Mouse (Mus musculus) kidney, postnatal 4 days (tissue): ENCODE data around the gene Cngb1.
"Not testable (repeated sequence)": the region's sequence is repeated elsewhere in the genome, so short reads cannot be mapped to it uniquely, and the experiment has no call there.

Experiments
- DNase-seq, 2 experiments: peaks; one replicate each; pipeline ENCODE4 v3.0.0; 2021; ENCODE audit warnings: mixed read lengths in 2 of 2

Gene Cngb1

DNA sequence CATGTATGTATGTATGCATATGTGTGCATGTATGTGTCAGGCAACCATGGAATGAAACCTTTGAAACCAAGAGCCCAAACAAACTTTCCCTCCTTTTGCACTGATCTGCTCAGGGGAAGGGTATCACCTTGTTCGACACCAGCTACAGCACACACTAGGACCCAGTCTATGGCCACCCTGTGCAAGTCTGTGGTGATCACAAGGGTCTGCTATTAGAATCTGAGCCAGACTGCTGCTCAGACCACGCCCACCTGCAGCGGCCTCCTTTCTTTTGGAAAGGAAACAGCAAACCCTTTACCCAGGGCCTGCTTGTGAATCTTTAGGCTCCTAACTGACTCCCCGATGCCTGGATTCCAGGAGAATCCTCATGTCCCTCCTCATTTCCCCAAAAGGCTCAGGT is 62.5 kb downstream of the Cngb1 start:
- DNase-seq: no peak

DNA sequence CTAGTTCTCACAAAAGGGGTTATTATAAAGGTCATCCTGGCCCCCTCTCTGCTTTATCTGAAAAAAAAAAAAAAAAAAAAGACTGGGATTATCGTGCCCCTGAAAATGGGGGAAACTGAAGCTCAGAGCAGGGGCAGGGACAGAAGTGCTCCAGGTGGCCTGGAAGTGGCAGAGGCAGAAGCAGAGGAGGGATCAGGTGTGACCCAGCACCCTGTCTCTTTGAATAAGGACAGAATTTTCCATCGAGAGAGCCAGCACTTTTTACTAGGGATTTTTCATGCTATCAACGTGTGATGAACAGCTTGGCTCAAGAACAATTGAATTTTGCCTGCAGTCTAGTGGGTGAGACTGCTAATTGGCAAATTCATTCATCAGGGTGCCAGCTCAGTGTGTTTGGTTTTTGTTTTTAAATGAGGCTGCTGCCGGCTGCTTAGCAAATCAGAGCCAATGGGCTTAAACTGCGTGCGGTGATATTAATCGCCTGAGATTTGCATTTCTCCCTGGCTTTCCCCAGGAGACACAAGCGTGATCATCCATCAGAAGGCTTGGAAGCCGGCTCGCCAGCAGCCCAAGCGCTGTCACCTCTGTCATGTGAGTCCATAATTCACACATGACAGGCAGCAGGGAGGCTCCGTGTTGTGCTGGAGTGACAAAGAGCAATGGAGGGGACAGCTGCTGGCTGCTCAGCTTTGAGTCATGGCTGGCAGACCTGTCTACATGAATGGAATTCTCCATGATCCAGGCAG is 63.4 kb downstream of the Cngb1 start:
- DNase-seq: peak; percentile 47 to 66

DNA sequence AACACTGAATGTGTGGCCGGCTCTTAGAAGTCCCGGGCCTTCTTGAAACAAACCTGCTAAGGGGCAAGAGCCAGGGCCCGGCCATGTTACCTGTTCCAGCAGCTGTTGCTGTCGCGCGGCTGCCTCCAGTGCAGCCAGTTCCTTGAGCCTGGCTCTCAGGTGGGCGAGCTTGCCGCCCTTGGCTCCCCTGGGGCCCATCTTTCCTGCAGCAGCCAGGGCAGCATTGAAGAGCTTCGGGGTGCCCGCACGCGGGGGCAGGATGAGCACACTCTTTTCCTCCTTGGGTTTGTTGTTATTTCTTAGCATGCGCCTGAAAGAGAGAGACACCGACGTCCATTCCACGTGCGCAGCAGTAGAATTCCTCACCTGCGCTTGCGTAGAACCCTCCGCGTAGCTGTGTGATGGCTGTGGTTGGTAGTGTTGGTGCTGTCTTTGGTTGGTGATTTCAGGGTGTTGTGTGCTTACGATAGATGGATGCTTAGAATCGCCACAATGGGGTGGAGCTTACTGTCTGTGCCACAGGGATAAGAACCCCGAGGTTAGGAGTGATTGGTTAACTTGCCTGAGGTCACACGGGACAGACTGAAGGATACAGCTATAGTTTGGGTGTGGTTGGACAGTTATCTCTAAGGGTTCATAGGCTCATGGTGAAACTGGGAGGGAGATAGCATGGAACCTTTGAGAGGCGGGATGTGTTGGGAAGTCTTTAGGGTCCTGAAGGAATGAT is 64.1 kb downstream of the Cngb1 start:
- no peak for DNase-seq

- peak; percentile 87 for DNase-seq
Observed at GRCm38 (mm10) chr8:95235683-95236082, 70.7 kb downstream of the Cngb1 start.

- DNase-seq: not testable (repeated sequence)
Observed at GRCm38 (mm10) chr8:95230086-95230485, 76.3 kb downstream of the Cngb1 start.

DNA sequence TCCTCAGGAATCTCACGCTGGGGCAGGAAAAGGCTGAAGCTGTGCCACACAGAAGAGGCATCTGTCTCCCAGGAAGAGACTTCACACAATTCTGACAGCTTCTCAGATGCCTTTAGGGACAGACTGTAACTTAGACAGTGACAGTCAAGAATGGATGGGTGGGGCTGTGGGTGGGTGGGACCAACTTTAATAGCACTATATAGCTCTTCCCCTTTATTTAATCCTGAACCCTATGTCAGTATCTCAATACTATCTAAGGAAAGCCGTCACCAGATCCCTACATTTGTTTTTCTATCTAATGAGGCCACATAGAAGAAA is 79.3 kb downstream of the Cngb1 start:
- no peak for DNase-seq

GRCm38 (mm10) chr8:95226251-95227150 is 79.9 kb downstream of the Cngb1 start:
- DNase-seq: no peak

GRCm38 (mm10) chr8:95223969-95224368 is 82.4 kb downstream of the Cngb1 start:
- no peak for DNase-seq

DNA sequence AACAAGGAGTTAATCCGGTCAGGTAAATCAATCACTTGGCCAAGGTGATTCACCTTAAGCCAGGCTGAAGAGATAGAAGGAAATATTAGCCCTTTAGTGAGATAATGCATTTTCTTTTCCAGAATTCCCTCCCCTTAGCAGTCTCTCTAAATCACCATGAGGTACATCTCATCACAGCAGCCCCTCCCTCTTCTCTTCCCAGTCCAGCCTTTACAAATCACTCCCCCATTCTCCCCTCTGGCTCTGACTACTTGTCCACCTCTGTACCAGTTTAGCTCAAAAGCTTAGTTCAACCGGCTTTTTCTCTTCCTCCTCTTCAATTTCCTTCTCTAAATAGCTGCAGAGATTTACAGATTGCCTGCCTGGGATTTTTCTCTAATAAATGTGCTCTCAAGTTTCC is 85.3 kb downstream of the Cngb1 start:
- DNase-seq: no peak

- DNase-seq: peak; percentile 47 to 57
Observed at GRCm38 (mm10) chr8:95220571-95220998, 85.8 kb downstream of the Cngb1 start.

GRCm38 (mm10) chr8:95219623-95220022 is 86.8 kb downstream of the Cngb1 start:
- peak in 1 of 2 experiments; percentile 37 for DNase-seq

DNA sequence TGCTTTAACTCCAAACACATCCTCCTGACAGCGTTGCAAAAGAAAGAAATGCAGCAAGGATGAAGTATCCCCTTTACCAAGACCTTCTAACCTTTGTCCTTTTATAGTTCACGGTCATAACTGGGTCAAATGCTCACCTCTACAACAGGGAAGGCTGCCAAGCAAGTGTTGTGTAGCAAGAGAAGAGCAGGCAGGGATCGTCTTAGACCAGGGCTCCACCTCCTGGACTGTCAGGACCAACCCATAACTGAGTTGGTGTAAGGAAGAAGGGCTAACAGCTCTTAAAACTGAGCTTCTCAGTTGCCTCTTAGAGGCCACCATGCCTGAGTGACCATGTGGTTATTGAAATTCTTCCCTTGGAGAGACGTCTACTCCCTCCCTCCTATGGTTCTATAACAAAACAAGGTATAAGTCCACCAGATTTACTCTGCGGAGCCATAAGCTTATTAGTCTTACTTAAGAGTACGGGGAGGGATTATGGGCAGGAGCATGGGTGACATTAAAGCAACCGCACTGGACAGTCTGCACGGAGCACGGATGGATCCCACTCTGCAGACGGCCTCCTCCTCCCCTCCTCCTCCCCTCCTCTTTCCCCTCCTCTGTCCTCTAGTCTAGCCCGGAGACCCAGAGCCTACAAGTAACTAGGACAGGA is 90.5 kb downstream of the Cngb1 start:
- DNase-seq: peak in 1 of 2 experiments; percentile 37

GRCm38 (mm10) chr8:95209924-95210323 is 96.5 kb downstream of the Cngb1 start:
- DNase-seq: peak; percentile 77 to 83

- DNase-seq: peak; percentile 44 to 55
Observed at GRCm38 (mm10) chr8:95205946-95206345, 100.4 kb downstream of the Cngb1 start.

DNA sequence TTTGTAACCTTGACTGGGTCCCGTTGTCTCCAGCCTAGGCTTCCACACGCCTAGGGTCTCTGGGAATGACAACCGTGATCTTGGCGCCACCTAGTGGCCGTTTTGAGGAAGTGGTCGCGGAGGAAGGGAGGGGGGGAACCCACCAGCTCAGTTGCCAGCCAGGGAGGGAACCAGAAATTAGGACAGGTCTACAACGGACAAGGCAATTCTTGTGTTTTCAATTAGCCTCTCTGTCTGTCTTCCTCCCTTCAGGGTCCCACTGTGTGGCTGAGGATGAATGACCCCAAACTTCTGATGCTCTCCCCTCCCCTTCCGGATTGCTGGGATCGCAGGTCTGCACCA is 102.4 kb downstream of the Cngb1 start:
- DNase-seq: peak; percentile 82 to 83

GRCm38 (mm10) chr8:95203326-95204038 is 102.9 kb downstream of the Cngb1 start:
- DNase-seq: no peak

GRCm38 (mm10) chr8:95202649-95203275 is 103.6 kb downstream of the Cngb1 start, which contains the start of gene Kifc3:
Gene Kifc3, minus strand, starts transcription at chr8:95202812.
- peak; percentile 57 to 71 for DNase-seq

GRCm38 (mm10) chr8:95202056-95202570 is 104.3 kb downstream of the Cngb1 start:
- peak; percentile 17 to 32 for DNase-seq

- DNase-seq: no peak
Observed at GRCm38 (mm10) chr8:95201491-95201890, 104.9 kb downstream of the Cngb1 start.

DNA sequence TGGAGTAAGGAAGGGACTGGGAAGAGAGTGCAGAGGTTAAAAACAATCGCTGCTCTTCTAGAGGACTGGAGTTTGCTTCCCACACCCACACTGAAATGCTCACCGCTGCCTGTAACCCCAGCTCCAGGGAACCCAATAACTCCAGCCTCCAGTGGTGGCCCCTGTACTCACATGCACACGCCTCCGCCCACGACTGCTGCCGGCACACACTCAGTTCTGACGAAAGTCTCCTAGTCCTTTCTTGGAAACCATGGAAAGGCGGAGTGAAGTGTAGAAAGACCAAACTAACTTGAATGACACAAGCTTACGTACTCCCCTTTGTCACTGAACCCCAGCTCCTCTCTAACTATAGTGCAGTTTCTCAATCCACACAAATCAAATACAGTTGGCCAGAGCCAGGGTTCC is 106.4 kb downstream of the Cngb1 start:
- DNase-seq: no peak

DNA sequence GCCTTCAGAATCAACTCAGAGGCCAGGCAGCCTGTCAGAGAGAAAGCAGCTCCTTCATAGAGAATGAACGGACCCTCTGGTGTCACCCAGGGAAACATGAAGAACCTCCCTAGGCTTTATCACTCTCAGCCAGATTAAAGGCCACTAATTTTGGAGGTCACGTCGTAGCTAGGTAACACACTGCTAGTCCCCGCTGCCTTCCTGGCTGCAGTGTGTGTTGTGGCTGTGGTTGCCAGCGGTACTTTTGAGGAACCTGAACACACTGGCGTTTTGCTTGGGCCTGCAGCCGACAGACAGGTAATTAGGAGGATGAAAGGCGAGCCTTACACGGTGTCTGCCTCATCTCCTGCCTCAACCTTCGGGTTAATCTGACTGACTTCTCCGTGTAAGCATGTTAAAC is 110.7 kb downstream of the Cngb1 start:
- DNase-seq: no peak
